Mouse (Mus musculus) limb, embryonic 14.5 days (tissue): ENCODE data around the gene Kitl. TPM values are rescaled to one million over a fixed set of nuclear protein-coding genes. Genes with fewer than 3 reads are reported as not detected.

Experiments used
- ATAC-seq: fragments of 200-750 bp; cut with Nextera tagmentation; 2 replicates; pipeline ENCODE4 v1.8.0; 2017; ENCODE audit warnings: low read depth, moderate number of reproducible peaks, moderate TSS enrichment; ENCODE audit not compliant: low FRiP score
- DNase-seq: peaks from one replicate; pipeline ENCODE4 v3.0.0-alpha.2; 2015; ENCODE audit warnings: low spot score
- H3K27ac ChIP-seq: fragments of 300-500 bp; sonication (generic); replicated peaks from 2 replicates; pipeline ENCODE4 v1.5.1; 2014; ENCODE audit warnings: low read depth, mild to moderate bottlenecking, low read length, moderate library complexity, mixed read lengths
- H3K27me3 ChIP-seq: fragments of 300-500 bp; sonication (generic); 2 replicates; pipeline ENCODE4 v1.6.1; 2014; ENCODE audit warnings: low read length, mixed read lengths; ENCODE audit not compliant: control insufficient read depth, insufficient read depth
- H3K36me3 ChIP-seq: fragments of 300-500 bp; sonication (generic); 2 replicates; pipeline ENCODE4 v1.6.1; 2014; ENCODE audit warnings: mild to moderate bottlenecking, low read length, moderate library complexity, mixed read lengths; ENCODE audit not compliant: control insufficient read depth, insufficient read depth
- H3K4me1 ChIP-seq: fragments of 300-500 bp; sonication (generic); 2 replicates; pipeline ENCODE4 v1.6.1; 2014; ENCODE audit warnings: antibody characterized with exemption, low read length, mixed read lengths; ENCODE audit not compliant: control insufficient read depth, insufficient read depth
- H3K4me2 ChIP-seq: fragments of 300-500 bp; sonication (generic); replicated peaks from 2 replicates; pipeline ENCODE4 v1.6.1; 2014; ENCODE audit warnings: low read depth, mild to moderate bottlenecking, low read length, moderate library complexity; ENCODE audit not compliant: severe bottlenecking
- H3K4me3 ChIP-seq: fragments of 300-500 bp; sonication (generic); replicated peaks from 2 replicates; pipeline ENCODE4 v1.5.1; 2014; ENCODE audit warnings: low read length
- H3K9ac ChIP-seq: fragments of 300-500 bp; sonication (generic); 2 replicates; pipeline ENCODE4 v1.6.1; 2014; ENCODE audit warnings: mild to moderate bottlenecking, low read depth, low read length, moderate library complexity; ENCODE audit not compliant: severe bottlenecking
- H3K9me3 ChIP-seq: fragments of 300-500 bp; sonication (generic); 2 replicates; pipeline ENCODE4 v1.6.1; 2016; ENCODE audit warnings: low read length; ENCODE audit not compliant: control insufficient read depth
- POLR2A ChIP-seq: fragments of 200-500 bp; IDR thresholded peaks from 2 replicates; pipeline ENCODE4 v1.8.0; 2012; ENCODE audit warnings: inconsistent platforms, mild to moderate bottlenecking, moderate library complexity, borderline replicate concordance; ENCODE audit not compliant: insufficient read depth, insufficient read length; ENCODE audit errors: extremely low read depth
- WGBS: fragments of 180-500 bp; shearing (Covaris S2); extraction: QIAGEN DNeasy Blood & Tissue Kit; methylation state at CpG from one replicate; pipeline ENCODE4 v1.1.7; 2014; 5-methylcytosine and 5-hydroxymethylcytosine counted together
- polyA plus RNA-seq, 2 experiments: library from polyadenylated mRNA; depleted of rRNA in 1 of 2; stranded (reverse) in 1 of 2; unstranded in 1 of 2; fragments of >200 nt; fragmentation: Nextera tagmentation in 1 of 2; extraction: Ambion mirVana in 1 of 2; gene quantifications; 2 replicates each; pipeline versions ENCODE4 v1.2.1 to v1.2.3; 2012 to 2014

Gene Kitl
- polyA plus RNA-seq, 2 experiments = 16.3 to 38.4 TPM

- peaks cover 20% of the 10 kb centered on the region for H3K4me1 ChIP-seq
- 14% methylated on average over 12 of the region's 12 CpGs for WGBS
- H3K36me3 ChIP-seq = no peaks in the 10 kb centered on the region
- H3K4me3 ChIP-seq = no peak overlapping the region
- H3K27me3 ChIP-seq = no peaks in the 10 kb centered on the region
- peak overlapping the region; percentile 20; the same call in 1 of the 2 replicates for H3K27ac ChIP-seq
- H3K9me3 ChIP-seq = no peaks in the 10 kb centered on the region
- TF ChIP-seq POLR2A = no peak
- DNase-seq (peak; percentile 73), ATAC-seq (peak; percentile 72)
- no peak overlapping the region for H3K9ac ChIP-seq
- peak overlapping the region; percentile 13; the same call in 1 of the 2 replicates for H3K4me2 ChIP-seq
These were observed 50.3 kb downstream of the Kitl start for GRCm38 (mm10) chr10:100065529-100066301.

GRCm38 (mm10) chr10:100066374-100066773 lies 50.9 kb downstream of the Kitl start:
- Histone ChIP-seq H3K27me3 (no peaks in the 10 kb centered on the region), H3K36me3 (no peaks in the 10 kb centered on the region), H3K27ac (peak overlapping the region; percentile 20; the same call in 1 of the 2 replicates), H3K9ac (no peak overlapping the region), H3K4me3 (no peak overlapping the region), H3K4me1 (peaks cover 20% of the 10 kb centered on the region), H3K9me3 (no peaks in the 10 kb centered on the region), H3K4me2 (0 out of 2 replicates have a peak overlapping the region, but pooled peaks have one; percentile 13)
- ATAC-seq (0 out of 2 replicates have a peak, but pooled peaks have one; percentile 18), DNase-seq (no peak)
- TF ChIP-seq POLR2A = no peak
- 64% methylated on average over 7 of the region's 7 CpGs for WGBS

- no peaks in the 10 kb centered on the region for H3K27me3 ChIP-seq
- no peak overlapping the region for H3K4me3 ChIP-seq
- ATAC-seq (no peak), DNase-seq (no peak)
- H3K36me3 ChIP-seq = no peaks in the 10 kb centered on the region
- 86% methylated on average over 1 of the region's 1 CpGs for WGBS
- no peak overlapping the region for H3K9ac ChIP-seq
- TF ChIP-seq POLR2A = no peak
- no peaks in the 10 kb centered on the region for H3K9me3 ChIP-seq
- no peak overlapping the region for H3K4me2 ChIP-seq
- no peaks in the 10 kb centered on the region for H3K4me1 ChIP-seq
- no peak overlapping the region for H3K27ac ChIP-seq
These were observed 57.2 kb downstream of the Kitl start for GRCm38 (mm10) chr10:100072641-100073040.

DNA sequence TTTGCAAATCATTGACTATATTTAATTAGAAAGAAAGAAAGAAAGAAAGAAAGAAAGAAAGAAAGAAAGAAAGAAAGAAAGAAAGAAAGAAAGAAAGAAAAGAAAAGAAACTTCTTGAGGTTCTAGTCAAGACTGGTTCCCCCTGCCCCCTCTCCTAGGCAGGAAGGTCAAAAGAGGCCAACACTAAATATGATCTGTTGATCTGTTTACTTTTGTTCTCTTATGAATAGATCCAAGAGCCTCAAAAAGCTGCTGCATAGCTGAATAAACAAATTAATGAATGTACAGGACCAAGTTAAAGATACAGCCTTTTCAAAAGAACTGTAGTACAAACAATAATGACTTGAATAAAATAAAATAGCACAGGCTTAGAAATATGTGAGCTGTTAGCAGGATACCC lies 57.7 kb downstream of the Kitl start:
- TF ChIP-seq POLR2A = no peak
- no peaks in the 10 kb centered on the region for H3K4me1 ChIP-seq
- H3K27me3 ChIP-seq = no peaks in the 10 kb centered on the region
- no peak overlapping the region for H3K27ac ChIP-seq
- no peak overlapping the region for H3K4me3 ChIP-seq
- H3K36me3 ChIP-seq = no peaks in the 10 kb centered on the region
- H3K4me2 ChIP-seq = no peak overlapping the region
- no peak for DNase-seq
- H3K9me3 ChIP-seq = no peaks in the 10 kb centered on the region
- no peak for ATAC-seq
- H3K9ac ChIP-seq = no peak overlapping the region

GRCm38 (mm10) chr10:100101115-100101514 lies 85.7 kb downstream of the Kitl start:
- H3K4me3 ChIP-seq = no peak overlapping the region
- H3K4me1 ChIP-seq = no peaks in the 10 kb centered on the region
- DNase-seq (no peak), ATAC-seq (no peak)
- H3K4me2 ChIP-seq = no peak overlapping the region
- H3K9me3 ChIP-seq = no peaks in the 10 kb centered on the region
- TF ChIP-seq POLR2A = no peak
- no peaks in the 10 kb centered on the region for H3K36me3 ChIP-seq
- H3K27me3 ChIP-seq = no peaks in the 10 kb centered on the region
- no peak overlapping the region for H3K9ac ChIP-seq
- no peak overlapping the region for H3K27ac ChIP-seq
- 76% methylated on average over 3 of the region's 3 CpGs for WGBS
